Mouse (Mus musculus) lung, adult 10 weeks (tissue): Measurements from ENCODE around the gene Ms4a4c. TPM values are rescaled to one million over a fixed set of nuclear protein-coding genes. Genes with fewer than 3 reads are reported as not detected.

Experiments used
- polyA plus RNA-seq: library from polyadenylated mRNA; stranded (reverse); fragments of 350-450 nt; fragmentation: Illumina TruSeq; extraction: RNeasy Lipid Tissue Mini Kit (QIAGEN cat#74804); gene quantifications from one replicate; pipeline ENCODE4 v1.2.3, GENCODE M21; 2014; ENCODE audit warnings: low read depth, low replicate concordance; ENCODE audit not compliant: insufficient read depth

The Ms4a4c gene
- 13.2 TPM for polyA plus RNA-seq

GRCm38 (mm10) chr19:11404527-11404926 lies at the start of gene Ms4a4c:
Ms4a4c (plus strand) TSS chr19:11404770.

DNA sequence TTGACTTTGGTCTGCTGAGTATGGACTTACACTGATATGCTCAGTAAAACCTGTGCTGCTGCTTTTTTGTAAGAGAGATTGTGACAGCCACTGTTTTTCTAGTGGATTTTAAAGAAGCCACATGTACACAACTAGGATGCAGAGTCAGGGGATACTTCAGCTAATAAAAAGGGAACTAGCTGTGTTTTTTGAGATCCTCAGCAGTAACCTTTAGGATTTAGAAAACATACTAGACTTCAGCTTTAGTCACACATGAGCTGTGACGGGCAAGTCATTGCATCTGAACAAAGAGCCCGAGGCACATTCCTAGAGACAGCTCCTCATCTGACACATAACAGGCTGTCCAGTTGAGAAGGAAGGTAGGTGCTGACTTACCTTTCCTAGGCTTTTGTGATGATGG lies 29.3 kb upstream of the Ms4a4c start, which contains the start of gene Ms4a4a:
Gene Ms4a4a, plus strand, starts transcription at position 251 of the 400 bp plus-strand sequence.

GRCm38 (mm10) chr19:11443338-11443737 lies 38.8 kb downstream of the Ms4a4c start, which contains the start of gene Ms4a4b:
Ms4a4b (plus strand) TSS chr19:11443553.

GRCm38 (mm10) chr19:11469215-11469614 lies 64.6 kb downstream of the Ms4a4c start, which contains the start of gene Ms4a6c:
Ms4a6c (plus strand) TSS chr19:11469366.

Other genes starting within 250 kb of the Ms4a4c start
- not detected for gene 1700025F22Rik, start 239.4 kb upstream of the Ms4a4c start, polyA plus RNA-seq
- not detected for gene Ms4a13, start 208.0 kb upstream of the Ms4a4c start, polyA plus RNA-seq
- gene Ms4a12, start 172.3 kb upstream of the Ms4a4c start, polyA plus RNA-seq, result not detected
- 18.7 TPM for gene Ms4a1, start 138.5 kb upstream of the Ms4a4c start, polyA plus RNA-seq
- gene Ms4a5, start 120.9 kb upstream of the Ms4a4c start, polyA plus RNA-seq, result not detected
- 0.07 TPM for gene Ms4a14, start 90.3 kb upstream of the Ms4a4c start, polyA plus RNA-seq
- gene Ms4a7, start 68.6 kb upstream of the Ms4a4c start, polyA plus RNA-seq, result 5.5 TPM
- gene Ms4a4a, start 29.2 kb upstream of the Ms4a4c start, polyA plus RNA-seq, result 3.3 TPM
- 27.2 TPM for gene Ms4a4b, start 38.8 kb downstream of the Ms4a4c start, polyA plus RNA-seq
- 20.5 TPM for gene Ms4a6c, start 64.6 kb downstream of the Ms4a4c start, polyA plus RNA-seq
- 15.9 TPM for gene Gm8369, start 81.2 kb downstream of the Ms4a4c start, polyA plus RNA-seq
- 17.9 TPM for gene Ms4a6b, start 111.7 kb downstream of the Ms4a4c start, polyA plus RNA-seq
- gene Ms4a4d, start 132.0 kb downstream of the Ms4a4c start, polyA plus RNA-seq, result 40.6 TPM
- 8.9 TPM for gene Ms4a6d, start 200.1 kb downstream of the Ms4a4c start, polyA plus RNA-seq
- 0.43 TPM for gene Ms4a2, start 218.9 kb downstream of the Ms4a4c start, polyA plus RNA-seq
- not detected for gene Ms4a3, start 236.1 kb downstream of the Ms4a4c start, polyA plus RNA-seq